Mouse (Mus musculus) embryonic fibroblast, embryonic 13.5 days (primary cell): ENCODE measurements around the gene Usf2.

ENCODE experiments used
- CTCF ChIP-seq: IDR thresholded peaks from 2 replicates; pipeline ENCODE4 v1.5.1; 2011; ENCODE audit warnings: mild to moderate bottlenecking, control low read depth, low read length, moderate library complexity, borderline replicate concordance; ENCODE audit not compliant: insufficient read depth
- POLR2A ChIP-seq: IDR thresholded peaks from 2 replicates; pipeline ENCODE4 v1.6.1; 2011; ENCODE audit warnings: low read depth, mild to moderate bottlenecking, control low read depth, low read length, moderate library complexity

DNA sequence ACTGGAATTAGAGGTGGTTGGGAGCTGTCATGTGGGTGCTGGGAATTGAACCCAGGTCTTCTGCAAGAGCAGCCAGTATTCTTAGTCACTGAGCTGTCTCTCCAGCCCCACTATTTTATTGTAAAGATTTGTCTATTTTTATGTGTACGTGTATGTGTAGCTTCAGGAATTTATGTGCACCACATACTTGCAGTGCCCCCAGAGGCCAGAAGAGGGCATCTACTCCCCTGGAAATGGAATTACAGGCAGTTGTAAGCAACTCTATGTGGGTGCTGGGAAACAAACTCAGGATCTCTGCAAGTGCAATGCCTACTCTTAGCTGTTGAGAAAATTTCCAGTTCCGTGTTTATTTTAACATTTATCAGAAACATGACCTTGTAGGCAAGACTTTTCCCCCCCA lies 39.9 kb upstream of the Usf2 start:
- TF ChIP-seq POLR2A, result no peak
- no peak for TF ChIP-seq CTCF
